Mouse (Mus musculus) MEL (cell line): ENCODE results near the gene Ralgapb. TPM values are rescaled to one million over a fixed set of nuclear protein-coding genes. Genes with fewer than 3 reads are reported as not detected.

Source experiments
- DNase-seq: peaks from one replicate; pipeline ENCODE4 v3.0.0; 2011; ENCODE audit warnings: low read depth, low spot score
- H3K27ac ChIP-seq: 2 replicates; pipeline ENCODE4 v1.5.1; 2012; ENCODE audit warnings: low read depth, mild to moderate bottlenecking, control low read depth, low read length, moderate library complexity; ENCODE audit not compliant: control insufficient read depth
- H3K27me3 ChIP-seq, 2 experiments: fragments of 150-350 bp in 1 of 2; sonication (generic) in 1 of 2; 2 replicates each; pipeline ENCODE4 v1.6.1; 2012; ENCODE audit warnings: low read length in 2 of 2, mild to moderate bottlenecking in 2 of 2, improper control_type of control experiment in 1 of 2, moderate library complexity in 1 of 2; ENCODE audit not compliant: insufficient read depth in 2 of 2, control insufficient read depth in 1 of 2
- H3K36me3 ChIP-seq, 2 experiments: 2 replicates each; pipeline ENCODE4 v1.6.1; 2012 to 2014; ENCODE audit warnings: low read length in 2 of 2, improper control_type of control experiment in 1 of 2, inconsistent platforms in 1 of 2, mild to moderate bottlenecking in 1 of 2; ENCODE audit not compliant: insufficient read depth in 2 of 2, control insufficient read depth in 1 of 2
- H3K4me1 ChIP-seq, 2 experiments: fragments of 150-350 bp in 1 of 2; sonication (generic) in 1 of 2; 2 replicates each; pipeline ENCODE4 v1.6.1; 2012; ENCODE audit warnings: low read length in 2 of 2, improper control_type of control experiment in 1 of 2, mild to moderate bottlenecking in 1 of 2; ENCODE audit not compliant: insufficient read depth in 2 of 2, control insufficient read depth in 1 of 2
- H3K4me3 ChIP-seq, 2 experiments: fragments of 150-350 bp in 1 of 2; sonication (generic) in 1 of 2; 2 replicates each; pipeline ENCODE4 v1.5.1; 2012; ENCODE audit warnings: low read depth in 2 of 2, low read length in 2 of 2, mild to moderate bottlenecking in 2 of 2, moderate library complexity in 2 of 2, control low read depth in 1 of 2, improper control_type of control experiment in 1 of 2; ENCODE audit not compliant: control insufficient read depth in 1 of 2, insufficient read depth in 1 of 2
- H3K79me2 ChIP-seq: 2 replicates; pipeline ENCODE4 v1.6.1; 2012; ENCODE audit warnings: mild to moderate bottlenecking, low read length, moderate library complexity; ENCODE audit not compliant: control insufficient read depth, poor library complexity, insufficient read depth
- H3K9ac ChIP-seq: 2 replicates; pipeline ENCODE4 v1.6.1; 2012; ENCODE audit warnings: low read depth, mild to moderate bottlenecking, control low read depth, low read length, moderate library complexity; ENCODE audit not compliant: control insufficient read depth, poor library complexity, severe bottlenecking
- H3K9me3 ChIP-seq: fragments of 150-350 bp; sonication (generic); replicated peaks from 2 replicates; pipeline ENCODE4 v1.6.1; 2012; ENCODE audit warnings: mild to moderate bottlenecking, low read length, improper control_type of control experiment, moderate library complexity; ENCODE audit not compliant: insufficient read depth
- CHD1 ChIP-seq: IDR thresholded peaks from 2 replicates; pipeline ENCODE4 v1.6.1; 2012; ENCODE audit warnings: low read depth, mild to moderate bottlenecking, inconsistent platforms, low read length, improper control_type of control experiment
- ELF1 ChIP-seq: IDR thresholded peaks from 2 replicates; pipeline ENCODE4 v1.6.1; 2014; ENCODE audit warnings: low read depth, mild to moderate bottlenecking, inconsistent platforms, low read length, improper control_type of control experiment, moderate library complexity
- EP300 ChIP-seq, 2 experiments: IDR thresholded peaks; 2 replicates each; pipeline ENCODE4 v1.6.1; 2011; ENCODE audit warnings: improper control_type of control experiment in 2 of 2, low read length in 2 of 2, low read depth in 1 of 2, mild to moderate bottlenecking in 1 of 2
- GABPA ChIP-seq: IDR thresholded peaks from 2 replicates; pipeline ENCODE4 v1.6.1; 2012; ENCODE audit warnings: low read depth, mild to moderate bottlenecking, inconsistent platforms, low read length, improper control_type of control experiment, moderate library complexity
- GATA1 ChIP-seq: IDR thresholded peaks from 2 replicates; pipeline ENCODE4 v1.6.1; 2011; ENCODE audit warnings: low read depth, low read length, improper control_type of control experiment
- JUND ChIP-seq: IDR thresholded peaks from 2 replicates; pipeline ENCODE4 v1.6.1; 2011; ENCODE audit warnings: low read depth, mild to moderate bottlenecking, improper control_type of control experiment, low read length
- MAFK ChIP-seq: IDR thresholded peaks from 2 replicates; pipeline ENCODE4 v1.6.1; 2011; ENCODE audit warnings: low read depth, mild to moderate bottlenecking, low read length, improper control_type of control experiment, borderline replicate concordance
- MXI1 ChIP-seq: IDR thresholded peaks from 2 replicates; pipeline ENCODE4 v1.6.1; 2011; ENCODE audit warnings: mild to moderate bottlenecking, low read depth, low read length, improper control_type of control experiment
- MYC ChIP-seq: IDR thresholded peaks from 2 replicates; pipeline ENCODE4 v1.6.1; 2011; ENCODE audit warnings: low read depth, mild to moderate bottlenecking, low read length, improper control_type of control experiment, moderate library complexity
- NELFE ChIP-seq: IDR thresholded peaks from 2 replicates; pipeline ENCODE4 v1.6.1; 2011; ENCODE audit warnings: low read depth, low read length, improper control_type of control experiment
- POLR2A ChIP-seq, 2 experiments: IDR thresholded peaks; 2 replicates each; pipeline ENCODE4 v1.6.1; 2011 to 2012; ENCODE audit warnings: low read length in 2 of 2, mild to moderate bottlenecking in 2 of 2, control low read depth in 1 of 2, improper control_type of control experiment in 1 of 2, low read depth in 1 of 2, moderate library complexity in 1 of 2; ENCODE audit not compliant: control insufficient read depth in 1 of 2, insufficient read depth in 1 of 2, poor library complexity in 1 of 2
- POLR2AphosphoS2 ChIP-seq: IDR thresholded peaks from 2 replicates; pipeline ENCODE4 v1.6.1; 2011; ENCODE audit warnings: low read length, improper control_type of control experiment
- POLR2AphosphoS5 ChIP-seq: IDR thresholded peaks from 2 replicates; pipeline ENCODE4 v1.6.1; 2012; ENCODE audit warnings: low read depth, borderline replicate concordance, mild to moderate bottlenecking, inconsistent platforms, low read length, moderate library complexity, mixed read lengths
- RAD21 ChIP-seq: IDR thresholded peaks from 2 replicates; pipeline ENCODE4 v1.6.1; 2011; ENCODE audit warnings: mild to moderate bottlenecking, low read depth, low read length, improper control_type of control experiment
- TCF12 ChIP-seq: IDR thresholded peaks from 2 replicates; pipeline ENCODE4 v1.6.1; 2014; ENCODE audit warnings: low read depth, mild to moderate bottlenecking, inconsistent platforms, low read length, improper control_type of control experiment, moderate library complexity
- UBTF ChIP-seq: IDR thresholded peaks from 2 replicates; pipeline ENCODE4 v1.6.1; 2012; ENCODE audit warnings: low read depth, mild to moderate bottlenecking, inconsistent platforms, low read length, improper control_type of control experiment, moderate library complexity, borderline replicate concordance; ENCODE audit not compliant: insufficient read depth
- USF1 ChIP-seq: IDR thresholded peaks from 2 replicates; pipeline ENCODE4 v1.6.1; 2014; ENCODE audit warnings: low read depth, mild to moderate bottlenecking, inconsistent platforms, low read length, improper control_type of control experiment, moderate library complexity
- ZKSCAN1 ChIP-seq: IDR thresholded peaks from 2 replicates; pipeline ENCODE4 v1.6.1; 2012; ENCODE audit warnings: low read depth, mild to moderate bottlenecking, inconsistent platforms, low read length, improper control_type of control experiment, moderate library complexity
- ZNF384 ChIP-seq: IDR thresholded peaks from 2 replicates; pipeline ENCODE4 v1.6.1; 2012; ENCODE audit warnings: low read depth, mild to moderate bottlenecking, inconsistent platforms, low read length, improper control_type of control experiment
- polyA plus RNA-seq, 2 experiments: library from polyadenylated mRNA; stranded (reverse) in 1 of 2; unstranded in 1 of 2; fragments of >175 nt in 1 of 2; fragments of >200 nt in 1 of 2; gene quantifications; 2 replicates each; pipeline versions ENCODE4 v1.2.1 to v1.2.4; 2012; ENCODE audit warnings: low replicate concordance in 2 of 2, low read depth in 1 of 2; ENCODE audit not compliant: insufficient read length in 2 of 2, insufficient read depth in 1 of 2, missing spikeins in 1 of 2
- total RNA-seq: library from RNA; depleted of rRNA; stranded (reverse); fragments of 300-350 nt; gene quantifications from 2 replicates; pipeline ENCODE4 v1.2.3, GENCODE M21; 2012

Gene Ralgapb
- total and polyA plus RNA-seq, 3 experiments: 15.0 to 122 (median 20.7) TPM

DNA sequence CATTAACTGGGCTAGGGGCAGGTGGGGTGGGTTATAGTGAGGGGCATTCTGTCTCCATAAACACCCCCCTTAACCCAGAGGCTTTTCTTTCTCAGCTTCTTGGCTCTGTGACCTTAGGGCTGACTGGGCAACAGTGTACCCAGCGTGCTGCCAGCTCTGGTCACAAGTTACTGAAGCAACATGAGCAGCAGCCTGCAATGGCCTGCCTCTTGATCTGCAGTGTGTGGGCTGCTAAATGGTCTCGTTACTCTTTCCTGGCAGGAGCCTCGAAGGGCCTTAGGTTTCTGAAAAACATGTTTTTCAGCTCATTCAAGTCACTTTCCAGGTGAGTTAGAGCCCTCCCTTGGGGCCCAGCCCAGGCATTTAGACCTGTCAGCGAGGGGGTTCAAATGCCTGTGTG is 94.0 kb downstream of the Ralgapb start:
- no peaks in the 10 kb centered on the region for H3K79me2 ChIP-seq
- TF ChIP-seq USF1 (no peak), MXI1 (no peak), UBTF (no peak), ELF1 (no peak), TCF12 (no peak), EP300 (IDR thresholded peaks at IDR 0.05; ENCODE audit: low read depth in 1 of 2, low read length in 2 of 2) (no peak), POLR2A (IDR thresholded peaks at IDR 0.05; ENCODE audit: control insufficient read depth in 1 of 2, insufficient read depth in 1 of 2, low read depth in 1 of 2, low read length in 2 of 2, poor library complexity in 1 of 2) (no peak)
- TF ChIP-seq, all 39 proteins: peak for 0
- no peak overlapping the region for H3K27ac ChIP-seq
- DNase-seq: no peak
- no peak overlapping the region for H3K9ac ChIP-seq
- H3K4me1 ChIP-seq: no peaks in the 10 kb centered on the region
- H3K4me3 ChIP-seq: no peak overlapping the region
- H3K9me3 ChIP-seq: no peaks in the 10 kb centered on the region
- H3K27me3 ChIP-seq: no peaks in the 10 kb centered on the region
- H3K36me3 ChIP-seq: no peaks in the 10 kb centered on the region

GRCm38 (mm10) chr2:158506475-158506874 is 96.8 kb downstream of the Ralgapb start:
- Histone ChIP-seq H3K4me3 (no peak overlapping the region), H3K27me3 (no peaks in the 10 kb centered on the region), H3K79me2 (no peaks in the 10 kb centered on the region), H3K9me3 (no peaks in the 10 kb centered on the region), H3K27ac (no peak overlapping the region), H3K9ac (no peak overlapping the region), H3K4me1 (no peaks in the 10 kb centered on the region), H3K36me3 (no peaks in the 10 kb centered on the region)
- TF ChIP-seq JUND: no peak
- TF ChIP-seq RAD21: no peak
- no peak for TF ChIP-seq EP300 (IDR thresholded peaks at IDR 0.05; ENCODE audit: low read depth in 1 of 2, low read length in 2 of 2)
- no peak for TF ChIP-seq ZKSCAN1
- TF ChIP-seq ELF1: no peak
- no peak for TF ChIP-seq TCF12
- no peak for TF ChIP-seq MAFK
- no peak for TF ChIP-seq NELFE
- no peak for TF ChIP-seq USF1
- no peak for TF ChIP-seq CHD1
- TF ChIP-seq POLR2AphosphoS2: no peak
- no peak for DNase-seq

DNA sequence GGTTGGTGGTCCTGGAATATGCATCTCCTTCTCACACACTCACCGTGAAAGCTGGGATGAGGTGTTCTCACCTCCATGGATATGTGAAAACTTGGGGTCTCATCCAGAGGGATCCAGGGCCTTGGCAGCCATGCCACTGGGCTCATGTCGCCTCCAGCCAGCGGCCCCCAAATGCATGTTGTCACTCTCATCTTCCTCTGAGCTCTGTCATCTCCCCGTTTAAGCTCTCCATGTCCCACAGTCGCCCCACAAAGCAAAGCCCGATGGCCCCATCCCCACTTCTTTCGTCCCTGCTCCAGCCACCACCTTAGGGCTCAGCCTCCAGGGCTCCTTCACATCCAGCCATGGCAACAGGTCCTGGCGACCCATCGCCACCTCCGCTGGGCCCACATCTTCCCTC is 97.4 kb downstream of the Ralgapb start:
- Histone ChIP-seq H3K27me3 (no peaks in the 10 kb centered on the region), H3K4me1 (no peaks in the 10 kb centered on the region), H3K4me3 (no peak overlapping the region), H3K9ac (no peak overlapping the region), H3K27ac (no peak overlapping the region), H3K9me3 (no peaks in the 10 kb centered on the region), H3K79me2 (no peaks in the 10 kb centered on the region), H3K36me3 (no peaks in the 10 kb centered on the region)
- TF ChIP-seq GATA1 (no peak), USF1 (no peak), POLR2AphosphoS5 (no peak), TCF12 (no peak), RAD21 (no peak), GABPA (no peak), POLR2A (IDR thresholded peaks at IDR 0.05; ENCODE audit: control insufficient read depth in 1 of 2, insufficient read depth in 1 of 2, low read depth in 1 of 2, low read length in 2 of 2, poor library complexity in 1 of 2) (no peak), MYC (no peak), ZNF384 (no peak)
- DNase-seq: no peak
